Mouse (Mus musculus): Measurements from ENCODE around the gene Lgals2.
A peak's percentile ranks its signal among the peaks of the same experiment; 100 is the strongest.
"Not testable (repeated sequence)": the region's sequence is repeated elsewhere in the genome, so short reads cannot be mapped to it uniquely, and the experiment has no call there.

Lgals2 gene

GRCm38 (mm10) chr15:78855303-78855965, at the start of gene Lgals2:
Gene Lgals2, minus strand, starts transcription at chr15:78855529.
- no peak for DNase-seq (ENCODE audit: low spot score in 2 of 2)

GRCm38 (mm10) chr15:78903243-78903642, 47.9 kb upstream of the Lgals2 start:
- DNase-seq (ENCODE audit: low spot score in 2 of 2): peak in 1 of 2 experiments; percentile 72

- DNase-seq (ENCODE audit: low spot score in 2 of 2): no peak
Observed at GRCm38 (mm10) chr15:78901422-78901789, 46.1 kb upstream of the Lgals2 start.

- DNase-seq (ENCODE audit: low spot score in 2 of 2): no peak
Observed at GRCm38 (mm10) chr15:78900585-78901421, 45.5 kb upstream of the Lgals2 start.

- no peak for DNase-seq (ENCODE audit: low spot score in 2 of 2)
Observed at GRCm38 (mm10) chr15:78899740-78900584, 44.6 kb upstream of the Lgals2 start, which contains the start of gene Sh3bp1. Gene Sh3bp1, plus strand, starts transcription at chr15:78899768.

GRCm38 (mm10) chr15:78899409-78899739, 44.0 kb upstream of the Lgals2 start, which contains the start of gene Gm49510:
Gene Gm49510, plus strand, starts transcription at chr15:78899667.
- DNase-seq (ENCODE audit: low spot score in 2 of 2): no peak

- no peak for DNase-seq (ENCODE audit: low spot score in 2 of 2)
Observed at GRCm38 (mm10) chr15:78898507-78899001, 43.2 kb upstream of the Lgals2 start.

GRCm38 (mm10) chr15:78897488-78897887, 42.2 kb upstream of the Lgals2 start:
- DNase-seq (ENCODE audit: low spot score in 2 of 2): no peak

GRCm38 (mm10) chr15:78896149-78896548, 40.8 kb upstream of the Lgals2 start:
- no peak for DNase-seq (ENCODE audit: low spot score in 2 of 2)

- DNase-seq (ENCODE audit: low spot score in 2 of 2): no peak
Observed at GRCm38 (mm10) chr15:78895741-78896140, 40.4 kb upstream of the Lgals2 start.

GRCm38 (mm10) chr15:78894726-78895125, 39.4 kb upstream of the Lgals2 start:
- no peak for DNase-seq (ENCODE audit: low spot score in 2 of 2)

- DNase-seq (ENCODE audit: low spot score in 2 of 2): no peak
Observed at GRCm38 (mm10) chr15:78892440-78892839, 37.1 kb upstream of the Lgals2 start.

GRCm38 (mm10) chr15:78889401-78889853, 34.1 kb upstream of the Lgals2 start:
- no peak for DNase-seq (ENCODE audit: low spot score in 2 of 2)

- DNase-seq (ENCODE audit: low spot score in 2 of 2): no peak
Observed at GRCm38 (mm10) chr15:78881828-78882227, 26.5 kb upstream of the Lgals2 start.

GRCm38 (mm10) chr15:78880432-78880831, 25.1 kb upstream of the Lgals2 start:
- DNase-seq (ENCODE audit: low spot score in 2 of 2): no peak

- not testable (repeated sequence) for DNase-seq (ENCODE audit: low spot score in 2 of 2)
Observed at GRCm38 (mm10) chr15:78878792-78879516, 23.6 kb upstream of the Lgals2 start.

- no peak for DNase-seq (ENCODE audit: low spot score in 2 of 2)
Observed at GRCm38 (mm10) chr15:78877810-78878390, 22.6 kb upstream of the Lgals2 start.

- DNase-seq (ENCODE audit: low spot score in 2 of 2): peak; percentile 93 to 95
Observed at GRCm38 (mm10) chr15:78876991-78877809, 21.9 kb upstream of the Lgals2 start, which contains the start of gene Gga1. Gene Gga1, plus strand, starts transcription at chr15:78877190.

GRCm38 (mm10) chr15:78876258-78876696, 20.9 kb upstream of the Lgals2 start:
- peak; percentile 73 to 79 for DNase-seq (ENCODE audit: low spot score in 2 of 2)

- no peak for DNase-seq (ENCODE audit: low spot score in 2 of 2)
Observed at GRCm38 (mm10) chr15:78875537-78875936, 20.2 kb upstream of the Lgals2 start.

All from frontal cortex, postnatal 14 days (tissue).